Mouse (Mus musculus): ENCODE data around the gene Zfhx3.

- TF ChIP-seq CTCF (IDR thresholded peaks at IDR 0.05; ENCODE audit: low read depth) (no peak), EP300 (IDR thresholded peaks at IDR 0.05; ENCODE audit: low read depth) (0 out of 2 replicates have a peak, but pooled peaks have one; percentile 7)
Observed at GRCm38 (mm10) chr8:108581557-108581956, 639.1 kb downstream of the Zfhx3 start.

Data from liver, embryonic 14.5 days (tissue).